Mouse (Mus musculus) megakaryocyte, embryonic 14.5 days (primary cell): ENCODE results near the gene Ablim1.
"Not testable (repeated sequence)": the region's sequence is repeated elsewhere in the genome, so short reads cannot be mapped to it uniquely, and the experiment has no call there.

Experiments
- FLI1 ChIP-seq: IDR thresholded peaks from 2 replicates; pipeline ENCODE4 v1.6.1; 2012; ENCODE audit warnings: low read length, inconsistent platforms, mixed read lengths
- GATA1 ChIP-seq: IDR thresholded peaks from 3 replicates; pipeline ENCODE4 v1.6.1; 2012; ENCODE audit warnings: mixed read lengths, low read length, inconsistent platforms, borderline replicate concordance

DNA sequence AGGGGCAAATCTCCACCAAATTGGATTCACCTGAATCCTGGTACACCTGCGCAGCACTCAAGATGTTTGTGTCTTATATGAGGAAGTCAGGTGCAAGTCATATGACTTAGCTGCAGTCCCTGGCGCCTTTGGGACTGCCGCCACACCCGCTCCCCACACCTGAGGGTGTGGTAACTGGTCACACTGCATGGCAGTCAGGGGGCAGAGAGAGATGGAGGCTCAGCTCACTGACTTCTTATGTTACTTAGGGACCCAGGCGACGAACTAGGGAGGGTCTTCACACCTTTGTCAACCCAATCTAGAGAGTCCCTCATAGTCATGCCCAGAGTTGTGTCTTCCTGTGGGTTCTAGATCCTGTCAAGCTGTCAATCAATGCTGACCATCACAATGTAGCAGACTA lies 179.1 kb downstream of the Ablim1 start:
- TF ChIP-seq GATA1, FLI1: not testable (repeated sequence)
